Mouse (Mus musculus): ENCODE measurements around the gene Mrpl51. TPM values are rescaled to one million over a fixed set of nuclear protein-coding genes. Genes with fewer than 3 reads are reported as not detected.

Mrpl51 gene
- total and polyA plus RNA-seq, 3 experiments, result 166 to 343 (median 303) TPM

DNA sequence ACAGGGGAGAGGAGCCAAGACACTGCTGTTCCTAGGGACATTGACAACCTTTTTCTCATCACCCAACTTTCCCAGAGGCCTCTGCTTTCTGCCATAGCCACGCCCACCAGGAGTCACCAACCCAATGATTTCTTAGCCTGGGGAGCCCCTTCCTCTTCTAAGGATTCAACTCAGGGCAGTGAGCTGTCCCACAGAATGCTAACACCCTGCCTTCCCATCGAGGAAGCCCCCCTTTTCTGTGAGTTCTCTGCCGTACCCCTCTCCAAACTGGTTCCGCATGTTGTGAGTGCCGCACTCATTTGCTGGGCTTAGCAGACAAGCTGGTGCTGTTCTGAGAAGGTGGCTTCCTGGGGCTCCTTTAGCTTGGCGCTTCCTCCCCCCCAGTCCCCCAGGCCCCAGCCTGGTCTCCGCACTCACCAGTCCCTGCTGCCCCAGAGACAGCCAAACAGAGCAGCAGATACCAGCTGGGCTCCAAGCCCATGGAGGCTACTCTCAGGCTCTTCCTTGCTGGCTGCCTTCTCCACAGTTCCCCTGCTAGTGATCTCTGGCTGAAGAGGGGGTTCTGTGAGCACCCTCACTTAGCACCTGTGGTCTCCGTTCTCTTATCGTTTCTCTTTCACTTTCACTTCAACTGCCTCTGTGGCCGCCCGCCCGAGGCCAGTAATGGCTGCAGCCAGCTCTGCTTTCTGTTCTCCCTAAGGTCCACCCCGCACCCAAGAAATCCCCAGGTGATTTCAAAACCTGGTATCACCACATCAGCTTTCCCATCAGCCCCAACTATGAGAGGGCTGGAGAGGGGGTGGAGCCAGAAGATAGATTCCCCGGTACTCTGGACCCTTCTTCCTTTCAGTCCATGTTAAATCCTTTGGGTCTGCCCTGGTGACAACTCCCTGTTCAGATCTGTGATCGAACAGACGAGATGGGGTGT is 39.8 kb downstream of the Mrpl51 start, which contains the start of gene Tapbpl:
Gene Tapbpl (minus strand): TSS at position 744 of the 928 bp plus-strand sequence.
- H3K27me3 ChIP-seq (ENCODE audit: control insufficient read depth, insufficient read depth, low read length), result no peaks in the 10 kb centered on the region
- H3K36me3 ChIP-seq (ENCODE audit: control insufficient read depth, insufficient read depth, low read length), result no peaks in the 10 kb centered on the region; the same call in 1 of the 2 replicates
- whole genome bisulfite sequencing, result under 1% methylated on average over 16 of the region's 16 CpGs
- intact Hi-C loops (cut with DNase I), result no loop called here
- peak within 1 kb of the TSS; percentile 76 for H3K4me3 ChIP-seq
- no peak for TF ChIP-seq EP300 (IDR thresholded peaks at IDR 0.05; ENCODE audit: insufficient read depth, low read depth, low read length)
- no peak for TF ChIP-seq CTCF (IDR thresholded peaks at IDR 0.05)
- peak; percentile 71 for TF ChIP-seq POLR2A (IDR thresholded peaks at IDR 0.05; ENCODE audit: insufficient read depth, low read depth, low read length)
- H3K27ac ChIP-seq, result peak within 1 kb of the TSS; percentile 96
- peak; percentile 76 to 81 for DNase-seq
- H3K9ac ChIP-seq (ENCODE audit: low read depth, low read length), result peak within 1 kb of the TSS; percentile 91
- H3K79me2 ChIP-seq (replicated peaks; ENCODE audit: control insufficient read depth, insufficient read depth, low read length), result no peaks in the 10 kb centered on the region
- H3K4me1 ChIP-seq (ENCODE audit: control insufficient read depth, insufficient read depth, low read length), result peaks cover 11% of the 10 kb centered on the region

DNA sequence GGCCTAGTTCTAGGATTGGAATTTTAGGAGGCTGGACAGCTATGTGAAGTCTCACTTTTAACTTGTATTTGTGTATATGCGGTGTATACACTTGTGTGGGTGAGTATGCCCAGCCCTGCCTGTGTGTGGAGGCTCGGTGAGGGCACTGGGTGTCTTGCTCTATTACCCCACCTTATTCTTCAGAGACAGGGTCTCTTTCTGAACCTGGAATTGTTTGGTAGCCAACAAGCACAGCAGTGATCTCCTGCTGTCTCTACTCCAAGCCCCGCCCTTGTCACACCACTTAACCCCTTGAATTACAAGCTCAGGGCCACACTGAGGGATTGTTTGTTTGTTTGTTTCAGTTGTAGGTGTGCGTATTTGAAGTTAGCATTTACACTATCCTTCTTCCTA is 40.4 kb downstream of the Mrpl51 start:
- no peak for TF ChIP-seq EP300 (IDR thresholded peaks at IDR 0.05; ENCODE audit: insufficient read depth, low read depth, low read length)
- TF ChIP-seq CTCF (IDR thresholded peaks at IDR 0.05), result no peak
- no peak for TF ChIP-seq POLR2A (IDR thresholded peaks at IDR 0.05; ENCODE audit: insufficient read depth, low read depth, low read length)
- Histone ChIP-seq H3K36me3 (ENCODE audit: control insufficient read depth, insufficient read depth, low read length) (no peaks in the 10 kb centered on the region; the same call in 1 of the 2 replicates), H3K4me1 (ENCODE audit: control insufficient read depth, insufficient read depth, low read length) (peaks cover 11% of the 10 kb centered on the region), H3K79me2 (replicated peaks; ENCODE audit: control insufficient read depth, insufficient read depth, low read length) (no peaks in the 10 kb centered on the region), H3K9ac (ENCODE audit: low read depth, low read length) (peak overlapping the region; percentile 91), H3K27ac (peak overlapping the region; percentile 96), H3K27me3 (ENCODE audit: control insufficient read depth, insufficient read depth, low read length) (no peaks in the 10 kb centered on the region), H3K4me3 (peak overlapping the region; percentile 76)
- WGBS, result 35% methylated on average over 4 of the region's 4 CpGs
- no peak for DNase-seq
- intact Hi-C loops (cut with DNase I), result no loop called here

DNA sequence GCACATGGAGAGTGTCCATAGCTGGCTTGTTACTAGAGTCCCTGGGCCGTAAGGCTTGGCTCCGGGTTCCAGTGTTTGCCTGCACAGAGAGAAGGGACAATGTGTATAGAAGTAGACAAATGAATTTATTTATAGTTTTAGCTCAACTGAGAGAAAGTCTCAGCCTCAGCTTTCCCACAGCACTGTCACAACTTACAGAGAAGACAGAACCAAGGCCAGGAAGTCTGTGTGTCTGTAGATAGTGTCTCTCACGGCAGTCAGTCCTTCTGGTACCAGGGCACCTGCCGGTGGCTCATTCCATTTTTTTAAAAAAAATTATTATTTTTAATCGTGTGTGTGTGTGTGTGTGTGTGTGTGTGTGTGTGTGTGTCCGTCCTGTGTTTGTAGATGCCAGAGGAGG is 40.9 kb downstream of the Mrpl51 start:
- no peaks in the 10 kb centered on the region for H3K79me2 ChIP-seq (replicated peaks; ENCODE audit: control insufficient read depth, insufficient read depth, low read length)
- H3K4me1 ChIP-seq (ENCODE audit: control insufficient read depth, insufficient read depth, low read length), result peaks cover 11% of the 10 kb centered on the region
- H3K4me3 ChIP-seq, result no peak overlapping the region
- TF ChIP-seq POLR2A (IDR thresholded peaks at IDR 0.05; ENCODE audit: insufficient read depth, low read depth, low read length), result no peak
- no peak for TF ChIP-seq EP300 (IDR thresholded peaks at IDR 0.05; ENCODE audit: insufficient read depth, low read depth, low read length)
- TF ChIP-seq CTCF (IDR thresholded peaks at IDR 0.05), result no peak
- WGBS, result 55% methylated on average over 6 of the region's 6 CpGs
- intact Hi-C loops (cut with DNase I), result no loop called here
- no peaks in the 10 kb centered on the region; the same call in 1 of the 2 replicates for H3K36me3 ChIP-seq (ENCODE audit: control insufficient read depth, insufficient read depth, low read length)
- H3K27ac ChIP-seq, result peak overlapping the region; percentile 96
- no peaks in the 10 kb centered on the region for H3K27me3 ChIP-seq (ENCODE audit: control insufficient read depth, insufficient read depth, low read length)
- H3K9ac ChIP-seq (ENCODE audit: low read depth, low read length), result no peak overlapping the region
- no peak for DNase-seq

DNA sequence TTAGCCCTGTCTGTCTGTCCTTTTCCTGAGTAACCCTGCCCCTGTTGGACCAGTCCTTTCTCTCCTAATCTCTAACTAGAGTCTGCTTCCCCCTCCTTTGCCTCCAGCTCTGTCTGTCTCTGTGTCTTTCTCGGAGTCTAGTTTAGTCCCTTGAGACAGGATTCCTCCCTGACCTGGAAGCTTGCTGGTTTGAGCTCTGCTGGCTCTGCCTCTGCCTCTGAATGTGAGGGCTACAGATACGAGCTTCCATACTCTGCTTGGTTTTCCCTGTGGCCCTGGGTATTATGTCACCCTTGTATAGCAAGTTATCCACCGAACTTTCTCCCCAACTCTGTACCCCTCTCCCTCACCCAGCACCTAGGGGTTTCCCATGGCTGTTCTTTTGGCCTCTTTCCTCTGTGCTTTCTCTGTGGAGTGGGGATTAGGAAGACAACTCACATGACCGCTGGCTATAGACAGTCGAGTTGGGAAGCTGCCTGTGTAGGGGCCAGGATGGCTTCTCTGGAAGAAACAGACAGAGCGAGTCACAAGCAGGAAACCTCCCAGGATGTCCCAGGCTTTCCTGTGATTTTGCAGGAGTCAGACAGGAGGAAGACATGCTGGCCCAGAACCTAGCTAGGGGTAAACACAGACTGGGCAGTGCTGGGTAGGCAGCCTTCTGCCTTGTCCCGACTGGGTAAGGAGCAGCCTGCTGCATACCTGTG is 42.4 kb downstream of the Mrpl51 start:
- peak in 1 of 2 experiments; percentile 30 for DNase-seq
- Histone ChIP-seq H3K27ac (peak overlapping the region; percentile 62), H3K4me3 (no peak overlapping the region), H3K36me3 (ENCODE audit: control insufficient read depth, insufficient read depth, low read length) (no peaks in the 10 kb centered on the region; the same call in 1 of the 2 replicates), H3K4me1 (ENCODE audit: control insufficient read depth, insufficient read depth, low read length) (peaks cover 11% of the 10 kb centered on the region), H3K79me2 (replicated peaks; ENCODE audit: control insufficient read depth, insufficient read depth, low read length) (no peaks in the 10 kb centered on the region), H3K27me3 (ENCODE audit: control insufficient read depth, insufficient read depth, low read length) (no peaks in the 10 kb centered on the region), H3K9ac (ENCODE audit: low read depth, low read length) (no peak overlapping the region)
- intact Hi-C loops (cut with DNase I), result no loop called here
- WGBS, result 23% methylated on average over 7 of the region's 7 CpGs
- TF ChIP-seq POLR2A (IDR thresholded peaks at IDR 0.05; ENCODE audit: insufficient read depth, low read depth, low read length) (0 out of 2 replicates have a peak, but pooled peaks have one; percentile 17), CTCF (IDR thresholded peaks at IDR 0.05) (no peak)

DNA sequence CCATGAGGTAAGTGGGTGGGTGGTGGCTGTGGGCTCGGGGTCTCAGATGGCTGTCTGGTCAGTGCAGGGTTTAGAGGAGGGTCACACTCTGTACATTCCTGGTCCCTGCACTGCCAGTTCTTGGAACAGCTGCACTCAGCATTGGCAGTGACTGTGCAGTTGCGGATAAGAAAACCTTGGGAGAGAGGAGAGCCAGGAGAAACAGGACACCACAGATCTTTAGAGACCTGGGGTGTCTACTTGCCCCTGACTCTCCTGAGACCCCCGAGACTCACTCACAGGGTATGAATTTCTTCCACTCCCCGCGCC is 42.9 kb downstream of the Mrpl51 start:
- 46% methylated on average over 5 of the region's 5 CpGs for WGBS
- Histone ChIP-seq H3K4me3 (no peak overlapping the region), H3K79me2 (replicated peaks; ENCODE audit: control insufficient read depth, insufficient read depth, low read length) (no peaks in the 10 kb centered on the region), H3K36me3 (ENCODE audit: control insufficient read depth, insufficient read depth, low read length) (no peaks in the 10 kb centered on the region; the same call in 1 of the 2 replicates), H3K4me1 (ENCODE audit: control insufficient read depth, insufficient read depth, low read length) (peaks cover 11% of the 10 kb centered on the region), H3K27ac (peak overlapping the region; percentile 62), H3K9ac (ENCODE audit: low read depth, low read length) (no peak overlapping the region), H3K27me3 (ENCODE audit: control insufficient read depth, insufficient read depth, low read length) (no peaks in the 10 kb centered on the region)
- TF ChIP-seq EP300 (IDR thresholded peaks at IDR 0.05; ENCODE audit: insufficient read depth, low read depth, low read length), result no peak
- no peak for TF ChIP-seq CTCF (IDR thresholded peaks at IDR 0.05)
- no peak for TF ChIP-seq POLR2A (IDR thresholded peaks at IDR 0.05; ENCODE audit: insufficient read depth, low read depth, low read length)
- intact Hi-C loops (cut with DNase I), result no loop called here
- no peak for DNase-seq
